Mouse (Mus musculus): ENCODE results near the gene Spdl1. TPM values are rescaled to one million over a fixed set of nuclear protein-coding genes. Genes with fewer than 3 reads are reported as not detected.
A peak's percentile ranks its signal among the peaks of the same experiment; 100 is the strongest.

The Spdl1 gene
- polyA plus RNA-seq, 1 experiment from 2014 or later, result 11.3 TPM

GRCm38 (mm10) chr11:34783587-34784043 is 49.8 kb downstream of the Spdl1 start, which contains the start of gene Dock2:
Gene Dock2, minus strand, starts transcription at chr11:34783892.
- peak within 1 kb of the TSS; percentile 28; the same call in 1 of the 2 replicates for H3K9ac ChIP-seq (ENCODE audit: low read depth, low read length)
- no peaks in the 10 kb centered on the region for H3K36me3 ChIP-seq (ENCODE audit: control insufficient read depth, insufficient read depth)
- WGBS (ENCODE audit: insufficient replicate concordance), result 12% methylated on average over 12 of the region's 12 CpGs
- ATAC-seq (ENCODE audit: low read depth), result peak; percentile 47; the same call in 1 of the 2 replicates
- no peaks in the 10 kb centered on the region for H3K9me3 ChIP-seq (replicated peaks; ENCODE audit: control insufficient read depth, low read length)
- peak within 1 kb of the TSS; percentile 8; the same call in 1 of the 2 replicates for H3K27ac ChIP-seq (ENCODE audit: low read length)
- no peaks in the 10 kb centered on the region; the same call in 1 of the 2 replicates for H3K4me1 ChIP-seq (ENCODE audit: control insufficient read depth, low read depth, low read length)
- H3K4me2 ChIP-seq (ENCODE audit: low read depth, low read length), result peak within 1 kb of the TSS; percentile 35
- no peaks in the 10 kb centered on the region for H3K27me3 ChIP-seq (ENCODE audit: control insufficient read depth, insufficient read depth, low read depth, low read length)
- H3K4me3 ChIP-seq (ENCODE audit: low read depth, low read length), result peak within 1 kb of the TSS; percentile 45

DNA sequence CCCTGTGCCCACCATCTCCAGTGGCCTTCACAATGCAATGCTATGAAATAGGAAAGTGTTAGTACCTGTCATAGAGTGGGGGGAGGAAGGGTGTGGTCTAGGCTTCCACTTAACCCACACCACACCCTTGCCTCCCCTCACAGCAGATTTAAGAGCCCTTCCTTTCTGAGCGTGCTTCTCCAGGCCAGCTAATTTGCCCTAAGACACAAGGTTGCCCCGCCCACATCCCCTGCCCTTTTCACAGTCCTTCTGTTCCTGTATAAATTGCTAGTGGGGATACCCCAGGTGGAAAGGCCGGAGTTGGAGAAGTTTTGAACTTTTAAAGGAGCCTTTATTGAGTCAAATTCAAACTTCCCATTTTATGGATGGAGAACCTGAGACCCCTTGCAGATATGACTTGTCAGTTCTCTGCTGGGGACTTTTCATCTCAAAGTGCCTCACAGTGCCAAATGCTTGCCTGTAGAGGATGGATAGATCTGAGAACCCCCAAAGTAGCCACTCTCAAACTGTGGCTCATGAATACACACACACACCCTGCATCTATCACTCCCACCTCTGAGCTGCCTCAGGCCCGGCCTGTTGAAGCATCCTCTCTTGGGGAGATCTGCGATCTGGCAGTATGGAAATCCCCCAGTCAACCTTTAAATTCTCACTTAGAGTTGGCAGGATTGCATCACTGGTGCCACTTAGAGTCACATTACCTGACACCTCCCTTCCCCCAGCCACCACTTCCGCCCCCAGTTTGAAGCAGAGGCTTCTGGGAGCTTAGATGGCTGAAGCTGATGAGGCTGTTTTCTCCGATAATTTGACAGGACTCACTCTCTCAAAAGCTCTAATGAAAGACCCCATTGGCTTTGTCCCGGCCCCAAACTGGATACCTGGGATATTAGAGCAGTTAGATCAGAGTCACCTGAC is 50.7 kb downstream of the Spdl1 start:
- no peaks in the 10 kb centered on the region for H3K27me3 ChIP-seq (ENCODE audit: control insufficient read depth, insufficient read depth, low read depth, low read length)
- H3K4me1 ChIP-seq (ENCODE audit: control insufficient read depth, low read depth, low read length), result no peaks in the 10 kb centered on the region; the same call in 1 of the 2 replicates
- H3K27ac ChIP-seq (ENCODE audit: low read length), result 0 out of 2 replicates have a peak overlapping the region, but pooled peaks have one; percentile 8
- H3K36me3 ChIP-seq (ENCODE audit: control insufficient read depth, insufficient read depth), result no peaks in the 10 kb centered on the region
- peak; percentile 27; the same call in 1 of the 2 replicates for ATAC-seq (ENCODE audit: low read depth)
- peak overlapping the region; percentile 45 for H3K4me3 ChIP-seq (ENCODE audit: low read depth, low read length)
- WGBS (ENCODE audit: insufficient replicate concordance), result 22% methylated on average over 8 of the region's 8 CpGs
- peak overlapping the region; percentile 35 for H3K4me2 ChIP-seq (ENCODE audit: low read depth, low read length)
- no peaks in the 10 kb centered on the region for H3K9me3 ChIP-seq (replicated peaks; ENCODE audit: control insufficient read depth, low read length)
- H3K9ac ChIP-seq (ENCODE audit: low read depth, low read length), result peak overlapping the region; percentile 28; the same call in 1 of the 2 replicates

DNA sequence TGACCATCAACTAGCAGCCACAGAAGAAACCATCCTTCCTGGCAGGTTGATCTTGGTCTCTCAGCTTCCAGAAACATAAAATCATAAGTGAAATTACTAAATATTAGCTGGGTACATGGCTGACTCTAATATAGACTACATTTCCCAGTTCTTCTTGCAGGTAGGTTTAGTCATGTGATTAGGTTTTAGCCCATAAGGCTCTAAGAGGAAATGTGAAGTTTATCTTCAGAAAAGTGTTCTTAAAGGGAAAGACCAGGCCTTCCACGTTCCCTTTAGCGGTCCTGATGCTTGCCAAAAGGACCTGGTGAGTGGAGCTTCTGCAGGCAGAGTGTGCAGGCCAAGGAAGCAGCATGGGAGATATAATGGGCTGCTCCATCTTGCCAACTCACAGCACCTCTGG is 52.7 kb downstream of the Spdl1 start:
- no peaks in the 10 kb centered on the region for H3K4me1 ChIP-seq (ENCODE audit: control insufficient read depth, low read depth, low read length)
- no peak overlapping the region for H3K27ac ChIP-seq (ENCODE audit: low read length)
- ATAC-seq (ENCODE audit: low read depth), result no peak
- no peak overlapping the region for H3K4me2 ChIP-seq (ENCODE audit: low read depth, low read length)
- H3K9ac ChIP-seq (ENCODE audit: low read depth, low read length), result no peak overlapping the region
- H3K36me3 ChIP-seq (ENCODE audit: control insufficient read depth, insufficient read depth), result no peaks in the 10 kb centered on the region
- no peaks in the 10 kb centered on the region for H3K9me3 ChIP-seq (replicated peaks; ENCODE audit: control insufficient read depth, low read length)
- no peaks in the 10 kb centered on the region for H3K27me3 ChIP-seq (ENCODE audit: control insufficient read depth, insufficient read depth, low read depth, low read length)
- WGBS (ENCODE audit: insufficient replicate concordance), result 44% methylated on average over 2 of the region's 2 CpGs
- H3K4me3 ChIP-seq (ENCODE audit: low read depth, low read length), result no peak overlapping the region

DNA sequence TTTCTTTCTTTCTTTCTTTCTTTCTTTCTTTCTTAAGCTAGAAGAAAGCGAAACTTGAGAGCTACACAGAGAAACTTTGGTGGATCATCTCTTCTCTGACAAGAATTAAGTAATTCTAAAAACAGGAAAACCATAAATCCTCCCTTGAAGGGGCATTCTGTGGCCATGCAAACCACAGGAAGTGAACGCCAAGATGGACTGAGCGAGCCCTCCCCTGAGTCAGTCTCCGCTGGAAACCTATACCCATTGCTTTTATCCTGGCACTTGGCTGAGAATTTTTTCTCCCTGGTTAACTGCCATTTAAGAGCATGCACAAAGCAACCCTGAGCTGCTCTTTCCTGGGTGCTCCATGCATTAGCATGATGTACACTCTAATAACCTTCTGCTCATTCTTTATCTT is 53.5 kb downstream of the Spdl1 start:
- Histone ChIP-seq H3K27ac (ENCODE audit: low read length) (no peak overlapping the region), H3K27me3 (ENCODE audit: control insufficient read depth, insufficient read depth, low read depth, low read length) (no peaks in the 10 kb centered on the region), H3K9ac (ENCODE audit: low read depth, low read length) (no peak overlapping the region), H3K4me2 (ENCODE audit: low read depth, low read length) (no peak overlapping the region), H3K36me3 (ENCODE audit: control insufficient read depth, insufficient read depth) (no peaks in the 10 kb centered on the region), H3K4me3 (ENCODE audit: low read depth, low read length) (no peak overlapping the region), H3K9me3 (replicated peaks; ENCODE audit: control insufficient read depth, low read length) (no peaks in the 10 kb centered on the region), H3K4me1 (ENCODE audit: control insufficient read depth, low read depth, low read length) (no peaks in the 10 kb centered on the region)
- WGBS (ENCODE audit: insufficient replicate concordance), result 38% methylated on average over 4 of the region's 4 CpGs
- ATAC-seq (ENCODE audit: low read depth), result no peak

DNA sequence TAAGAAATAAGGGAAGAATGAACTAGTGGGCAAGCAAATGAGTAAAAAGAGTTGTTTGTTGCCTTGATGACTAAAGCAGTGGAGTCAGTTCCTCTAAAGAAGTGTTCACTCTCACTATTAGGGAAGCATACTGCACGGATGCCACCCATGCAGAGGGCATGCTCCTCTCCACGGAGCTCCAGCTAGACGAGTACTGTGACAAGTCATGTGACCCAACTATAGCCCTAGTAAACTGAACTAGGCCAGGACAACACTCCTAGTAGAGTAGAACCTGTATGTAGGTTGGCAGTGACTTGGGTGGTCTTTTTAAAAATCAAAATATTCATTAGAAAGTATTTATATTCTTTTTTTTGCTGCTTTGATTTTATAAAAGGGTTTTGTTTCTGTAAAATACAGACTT is 55.1 kb downstream of the Spdl1 start:
- Histone ChIP-seq H3K9me3 (replicated peaks; ENCODE audit: control insufficient read depth, low read length) (no peaks in the 10 kb centered on the region), H3K9ac (ENCODE audit: low read depth, low read length) (no peak overlapping the region), H3K4me3 (ENCODE audit: low read depth, low read length) (no peak overlapping the region), H3K4me2 (ENCODE audit: low read depth, low read length) (no peak overlapping the region), H3K27me3 (ENCODE audit: control insufficient read depth, insufficient read depth, low read depth, low read length) (no peaks in the 10 kb centered on the region), H3K36me3 (ENCODE audit: control insufficient read depth, insufficient read depth) (no peaks in the 10 kb centered on the region), H3K4me1 (ENCODE audit: control insufficient read depth, low read depth, low read length) (no peaks in the 10 kb centered on the region), H3K27ac (ENCODE audit: low read length) (no peak overlapping the region)
- no peak for ATAC-seq (ENCODE audit: low read depth)
- 40% methylated on average over 3 of the region's 3 CpGs for WGBS (ENCODE audit: insufficient replicate concordance)

- H3K27me3 ChIP-seq (ENCODE audit: control insufficient read depth, insufficient read depth, low read depth, low read length), result no peaks in the 10 kb centered on the region
- no peak overlapping the region for H3K4me2 ChIP-seq (ENCODE audit: low read depth, low read length)
- H3K9ac ChIP-seq (ENCODE audit: low read depth, low read length), result no peak overlapping the region
- no peaks in the 10 kb centered on the region for H3K9me3 ChIP-seq (replicated peaks; ENCODE audit: control insufficient read depth, low read length)
- WGBS (ENCODE audit: insufficient replicate concordance), result 66% methylated on average over 4 of the region's 4 CpGs
- no peaks in the 10 kb centered on the region for H3K36me3 ChIP-seq (ENCODE audit: control insufficient read depth, insufficient read depth)
- no peak overlapping the region for H3K4me3 ChIP-seq (ENCODE audit: low read depth, low read length)
- no peak for ATAC-seq (ENCODE audit: low read depth)
- H3K27ac ChIP-seq (ENCODE audit: low read length), result no peak overlapping the region
- no peaks in the 10 kb centered on the region for H3K4me1 ChIP-seq (ENCODE audit: control insufficient read depth, low read depth, low read length)
These were observed 55.9 kb downstream of the Spdl1 start for GRCm38 (mm10) chr11:34777529-34777928.

DNA sequence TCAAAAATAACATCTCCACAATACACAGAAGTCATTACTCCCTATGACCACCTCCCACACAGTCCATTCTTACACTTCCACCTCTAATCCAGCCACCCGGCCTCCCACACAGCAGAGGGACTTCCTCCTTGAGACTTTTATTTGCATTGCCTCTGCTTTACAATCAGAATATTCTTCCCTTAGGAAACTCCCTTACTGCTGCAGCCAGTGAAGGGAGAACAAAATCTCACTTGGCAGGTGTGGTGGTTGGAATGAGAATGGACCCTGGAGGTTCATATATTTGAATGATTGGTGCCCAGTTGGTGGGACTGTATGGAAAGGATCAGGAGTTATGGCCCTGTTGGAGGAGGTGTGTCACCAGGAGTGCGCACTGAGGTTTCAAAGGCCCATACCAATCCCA is 57.4 kb downstream of the Spdl1 start:
- Histone ChIP-seq H3K36me3 (ENCODE audit: control insufficient read depth, insufficient read depth) (no peaks in the 10 kb centered on the region), H3K9ac (ENCODE audit: low read depth, low read length) (no peak overlapping the region), H3K4me3 (ENCODE audit: low read depth, low read length) (no peak overlapping the region), H3K27me3 (ENCODE audit: control insufficient read depth, insufficient read depth, low read depth, low read length) (no peaks in the 10 kb centered on the region), H3K4me2 (ENCODE audit: low read depth, low read length) (no peak overlapping the region), H3K27ac (ENCODE audit: low read length) (no peak overlapping the region), H3K9me3 (replicated peaks; ENCODE audit: control insufficient read depth, low read length) (no peaks in the 10 kb centered on the region), H3K4me1 (ENCODE audit: control insufficient read depth, low read depth, low read length) (no peaks in the 10 kb centered on the region; the same call in 1 of the 2 replicates)
- ATAC-seq (ENCODE audit: low read depth), result no peak
- 69% methylated on average over 2 of the region's 2 CpGs for WGBS (ENCODE audit: insufficient replicate concordance)

DNA sequence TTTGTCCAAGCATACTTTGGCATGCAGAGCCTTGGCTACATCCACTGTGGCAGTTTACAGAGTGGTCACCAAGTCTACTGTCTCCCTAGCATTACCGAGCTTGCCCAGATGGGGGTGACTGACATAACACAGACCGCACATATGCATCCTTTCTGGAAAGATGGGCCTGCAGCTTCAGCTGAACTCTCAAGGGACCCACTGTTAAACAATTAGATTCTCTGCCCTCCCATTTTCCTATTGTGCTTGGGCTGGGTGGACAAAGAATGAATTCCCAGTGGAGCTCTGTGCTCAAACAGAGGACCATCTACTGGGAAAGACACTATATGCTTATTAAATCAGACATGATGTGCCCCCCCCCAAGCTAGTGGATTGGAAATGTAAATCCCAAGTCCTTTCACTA is 58.8 kb downstream of the Spdl1 start:
- Histone ChIP-seq H3K27me3 (ENCODE audit: control insufficient read depth, insufficient read depth, low read depth, low read length) (no peaks in the 10 kb centered on the region), H3K4me3 (ENCODE audit: low read depth, low read length) (no peak overlapping the region), H3K4me2 (ENCODE audit: low read depth, low read length) (no peak overlapping the region), H3K36me3 (ENCODE audit: control insufficient read depth, insufficient read depth) (no peaks in the 10 kb centered on the region), H3K27ac (ENCODE audit: low read length) (no peak overlapping the region), H3K4me1 (ENCODE audit: control insufficient read depth, low read depth, low read length) (no peaks in the 10 kb centered on the region; the same call in 1 of the 2 replicates), H3K9ac (ENCODE audit: low read depth, low read length) (no peak overlapping the region), H3K9me3 (replicated peaks; ENCODE audit: control insufficient read depth, low read length) (no peaks in the 10 kb centered on the region)
- no peak for ATAC-seq (ENCODE audit: low read depth)
- 63% methylated on average over 2 of the region's 2 CpGs for WGBS (ENCODE audit: insufficient replicate concordance)

- Histone ChIP-seq H3K27me3 (ENCODE audit: control insufficient read depth, insufficient read depth, low read depth, low read length) (no peaks in the 10 kb centered on the region), H3K4me1 (ENCODE audit: control insufficient read depth, low read depth, low read length) (no peaks in the 10 kb centered on the region; the same call in 1 of the 2 replicates), H3K9ac (ENCODE audit: low read depth, low read length) (no peak overlapping the region), H3K4me3 (ENCODE audit: low read depth, low read length) (no peak overlapping the region), H3K4me2 (ENCODE audit: low read depth, low read length) (no peak overlapping the region), H3K36me3 (ENCODE audit: control insufficient read depth, insufficient read depth) (no peaks in the 10 kb centered on the region), H3K27ac (ENCODE audit: low read length) (no peak overlapping the region), H3K9me3 (replicated peaks; ENCODE audit: control insufficient read depth, low read length) (no peaks in the 10 kb centered on the region)
- 68% methylated on average over 9 of the region's 9 CpGs for WGBS (ENCODE audit: insufficient replicate concordance)
- no peak for ATAC-seq (ENCODE audit: low read depth)
These were observed 60.0 kb downstream of the Spdl1 start for GRCm38 (mm10) chr11:34773304-34773895.
